Mouse (Mus musculus) embryo, embryonic 10.5 days (tissue): ENCODE results near the gene Spty2d1.
"Not testable (repeated sequence)": the region's sequence is repeated elsewhere in the genome, so short reads cannot be mapped to it uniquely, and the experiment has no call there.

Experiments used
- DNase-seq: peaks from one replicate; pipeline ENCODE4 v3.0.0-alpha.2; 2015; ENCODE audit warnings: low spot score

Spty2d1 gene

DNA sequence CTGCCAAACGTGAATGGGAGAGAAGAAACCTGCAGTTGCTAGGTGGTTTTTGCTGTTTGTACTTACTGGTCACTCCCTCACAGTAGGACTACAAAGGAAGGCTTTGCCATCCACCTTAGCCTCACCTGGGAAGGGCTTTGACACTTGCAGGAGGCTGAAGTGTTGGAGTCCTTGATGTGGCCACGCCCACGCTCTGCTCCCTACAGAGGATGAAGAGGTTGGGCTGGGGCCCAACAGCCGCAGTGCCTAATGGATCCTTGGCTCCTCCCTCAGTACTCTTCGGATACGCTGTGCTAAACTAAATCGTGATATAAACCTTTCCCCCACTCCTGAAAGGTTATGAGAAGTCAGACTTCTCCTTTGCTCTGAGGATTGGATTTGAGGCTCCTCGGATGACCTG is 12.7 kb upstream of the Spty2d1 start:
- no peak for DNase-seq

DNA sequence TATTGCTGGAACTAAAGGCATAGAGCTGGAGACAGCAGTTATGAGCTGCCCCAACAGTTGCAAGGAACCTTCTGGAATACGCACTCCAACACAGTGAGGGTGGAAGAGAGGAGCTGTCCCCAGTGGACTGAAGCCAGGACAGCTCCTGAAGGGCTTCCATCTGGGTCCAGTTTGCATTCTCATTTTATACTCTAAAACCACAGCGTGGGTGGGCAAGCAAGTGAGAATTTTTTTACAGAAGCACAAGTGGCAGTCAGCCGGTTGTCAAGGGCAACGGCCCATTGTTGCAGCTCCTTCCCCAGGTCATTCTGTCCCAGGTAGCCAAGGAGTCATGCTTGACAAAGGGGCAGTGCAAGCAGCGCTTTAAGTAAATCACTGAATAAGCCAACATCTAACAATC is 11.4 kb upstream of the Spty2d1 start:
- DNase-seq = no peak

DNA sequence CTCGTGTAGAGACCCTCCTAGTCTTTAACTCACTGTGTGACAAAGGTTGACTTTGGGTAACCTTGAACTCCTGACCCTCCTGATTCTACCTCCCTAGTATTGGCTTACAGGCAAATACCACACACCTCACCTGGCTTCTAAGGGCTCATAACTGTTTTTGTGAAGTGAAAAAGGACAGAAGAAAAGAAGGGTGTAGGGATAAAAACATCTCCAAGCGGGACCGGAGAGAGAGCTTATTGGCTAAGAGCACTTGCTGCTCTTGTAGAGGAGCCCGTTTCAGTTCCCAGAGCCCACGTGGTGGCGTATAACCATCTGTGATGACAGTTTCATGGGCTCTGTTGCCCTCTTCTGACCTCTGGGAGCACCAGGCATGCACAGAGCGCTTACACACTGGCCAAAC is 8.9 kb upstream of the Spty2d1 start:
- no peak for DNase-seq

DNA sequence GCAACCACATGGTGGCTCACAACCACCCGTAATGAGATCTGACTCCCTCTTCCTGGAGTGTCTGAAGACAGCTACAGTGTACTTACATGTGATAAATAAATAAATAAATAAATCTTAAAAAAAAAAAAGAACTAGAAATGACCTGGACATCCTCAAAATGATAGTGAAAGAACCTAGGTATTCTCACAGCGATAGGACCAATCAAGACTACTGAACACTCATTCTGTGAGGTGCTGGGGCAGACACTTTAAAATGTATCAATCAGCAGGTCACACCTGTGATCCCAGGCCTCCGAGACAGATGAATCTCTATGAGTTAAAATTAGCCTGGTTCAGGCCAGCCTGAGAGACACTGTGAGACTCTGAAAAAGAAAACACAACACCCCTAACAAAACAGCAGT is 8.4 kb upstream of the Spty2d1 start:
- DNase-seq = no peak

DNA sequence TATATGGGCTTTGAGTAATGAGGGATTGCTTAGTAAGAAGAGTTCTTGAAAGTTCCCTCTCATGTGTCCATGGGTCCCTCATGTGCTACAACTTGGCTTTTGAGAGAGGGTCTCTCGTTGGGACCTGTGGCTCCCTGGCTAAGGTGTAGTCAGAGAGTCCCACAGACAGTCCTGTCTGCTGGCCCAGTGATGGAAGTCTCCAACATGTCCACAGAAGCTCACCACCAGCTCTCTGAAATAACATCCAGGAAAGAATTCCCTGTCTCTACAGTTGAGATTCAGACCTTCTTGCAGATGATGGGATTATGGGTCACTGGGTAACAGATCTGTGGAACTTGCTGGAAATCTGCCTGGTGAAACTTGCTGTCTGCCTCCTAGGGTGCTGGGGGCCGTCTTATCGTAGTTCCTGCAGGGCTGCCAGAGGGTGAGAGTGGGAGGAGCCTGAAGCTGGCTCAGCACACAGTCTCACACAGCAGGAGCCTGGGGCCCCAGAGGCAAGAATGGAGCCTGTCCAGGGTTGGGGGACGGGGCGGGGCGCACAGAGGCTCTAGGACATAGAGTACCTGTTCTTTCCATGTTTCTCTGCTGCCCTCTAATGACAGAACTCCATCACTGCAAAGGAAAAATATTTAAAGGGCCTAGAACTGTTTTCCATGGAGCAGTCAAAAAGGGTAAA is 7.3 kb upstream of the Spty2d1 start:
- DNase-seq = peak; percentile 92

DNA sequence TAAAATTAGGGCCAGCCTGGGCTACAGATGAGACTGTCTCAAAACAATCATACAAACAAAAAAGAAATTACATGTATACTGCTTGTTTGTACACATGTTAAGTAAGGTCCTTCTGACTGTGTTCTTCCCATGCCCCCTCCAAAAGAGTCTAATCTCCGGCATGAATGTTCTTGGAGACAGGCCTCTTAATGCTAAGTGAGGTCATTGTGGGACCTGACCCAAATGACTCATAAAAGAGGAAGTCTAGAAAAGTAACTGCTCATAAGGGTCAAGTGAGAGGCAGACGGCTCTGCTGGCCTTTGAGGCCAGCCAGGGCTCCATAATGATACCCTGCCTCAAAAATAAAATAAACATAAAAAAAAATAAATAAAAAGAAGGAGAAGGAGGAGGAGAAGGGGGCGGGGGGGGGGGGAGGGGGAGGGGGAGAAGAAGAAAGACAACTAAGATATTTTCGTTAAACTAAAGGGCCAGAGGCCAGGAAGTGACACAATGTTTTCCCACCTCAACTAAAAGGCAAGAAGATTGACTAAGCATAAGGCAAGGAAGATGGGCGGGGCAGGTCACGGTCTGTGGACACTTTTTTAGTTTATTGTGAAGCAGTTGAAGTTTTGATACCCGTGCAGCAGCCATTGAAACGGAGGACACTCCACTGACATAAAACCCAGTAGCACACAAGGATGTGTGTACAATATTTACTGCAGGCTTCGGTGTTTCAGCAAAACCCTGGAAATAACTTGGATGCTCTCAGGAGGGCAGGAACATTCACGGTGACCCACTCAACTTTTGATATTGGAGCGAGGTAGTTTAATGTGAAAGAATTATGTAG is 6.6 kb upstream of the Spty2d1 start:
- DNase-seq = peak; percentile 16

DNA sequence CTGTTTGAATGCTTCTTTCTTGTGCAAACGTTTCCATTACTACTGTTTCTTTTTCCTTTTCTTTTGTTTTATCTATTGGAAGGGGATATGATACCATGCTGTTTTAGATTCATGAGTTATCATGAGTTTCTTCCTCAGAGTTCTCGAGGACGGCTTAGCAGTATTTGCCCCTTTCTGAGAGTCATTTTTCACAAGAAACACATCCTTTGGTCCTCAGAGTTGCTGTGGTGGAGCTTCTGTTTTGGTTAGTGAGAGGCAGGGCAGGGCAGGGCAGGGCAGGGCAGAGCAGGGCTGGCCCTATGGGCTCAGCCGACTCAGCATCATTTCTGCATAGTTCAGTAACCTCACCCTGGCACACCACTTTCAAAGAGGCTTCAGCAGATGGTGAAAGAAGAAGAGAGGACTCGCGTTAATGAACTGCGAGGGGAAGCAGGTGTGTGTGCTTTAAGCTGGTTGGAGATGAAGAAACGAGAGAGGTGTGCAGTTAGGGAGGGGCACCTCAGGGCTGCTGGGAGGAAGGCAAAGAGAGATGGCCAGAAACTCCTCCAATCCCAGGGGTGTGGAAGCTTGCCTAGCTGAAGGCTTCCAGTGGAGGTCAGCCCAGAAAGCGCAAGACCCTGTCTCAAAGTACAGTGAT is 5.0 kb upstream of the Spty2d1 start:
- no peak for DNase-seq

DNA sequence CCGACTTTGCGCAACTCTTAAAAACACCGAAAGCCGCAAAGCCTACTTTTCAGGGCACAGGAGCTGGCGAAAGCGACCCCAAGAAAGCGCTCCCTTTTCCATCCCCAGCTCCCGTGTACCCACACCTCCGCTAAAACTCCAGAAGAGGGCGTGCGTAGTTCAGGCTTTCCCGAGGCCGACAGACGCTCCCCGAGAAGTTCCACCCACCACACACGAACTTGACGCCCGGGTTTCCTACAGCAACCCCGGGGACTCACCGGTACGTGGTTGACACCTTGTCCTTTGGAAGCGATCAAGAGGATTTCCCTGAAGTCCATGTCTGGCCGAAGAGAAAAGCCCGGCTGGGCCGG is 418 bp downstream of the Spty2d1 start:
- peak; percentile 85 for DNase-seq

DNA sequence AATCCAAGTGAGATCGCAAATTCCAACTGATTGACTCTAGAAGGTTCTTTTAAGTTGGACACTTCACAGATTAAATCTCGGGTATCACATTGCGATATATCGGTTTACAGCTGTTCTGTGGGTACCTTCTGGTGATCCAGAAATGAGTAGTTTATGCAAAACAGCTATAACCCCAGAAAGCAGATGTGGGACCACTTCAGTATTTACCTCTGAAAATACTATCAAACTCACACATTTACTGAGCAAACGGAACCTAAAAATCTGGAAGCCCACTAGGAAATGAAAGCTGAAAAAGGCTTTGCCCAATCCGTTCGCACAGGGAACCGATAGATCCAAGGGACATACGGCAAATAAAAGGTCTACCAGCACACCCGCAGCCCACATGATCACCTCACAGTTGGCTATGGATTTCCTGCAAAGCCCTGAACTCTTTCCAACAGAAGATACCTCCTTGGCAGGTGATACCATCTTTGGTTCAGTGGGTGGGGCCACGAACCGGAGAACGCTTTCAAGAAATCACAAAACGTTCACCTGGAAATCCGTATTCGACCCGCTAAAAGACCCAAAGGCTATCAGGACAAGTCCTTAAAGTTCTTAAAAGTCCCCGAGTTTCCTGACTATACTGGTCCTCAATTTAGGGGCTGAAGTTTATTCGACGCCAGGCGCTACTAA is 966 bp downstream of the Spty2d1 start:
- peak; percentile 22 for DNase-seq

DNA sequence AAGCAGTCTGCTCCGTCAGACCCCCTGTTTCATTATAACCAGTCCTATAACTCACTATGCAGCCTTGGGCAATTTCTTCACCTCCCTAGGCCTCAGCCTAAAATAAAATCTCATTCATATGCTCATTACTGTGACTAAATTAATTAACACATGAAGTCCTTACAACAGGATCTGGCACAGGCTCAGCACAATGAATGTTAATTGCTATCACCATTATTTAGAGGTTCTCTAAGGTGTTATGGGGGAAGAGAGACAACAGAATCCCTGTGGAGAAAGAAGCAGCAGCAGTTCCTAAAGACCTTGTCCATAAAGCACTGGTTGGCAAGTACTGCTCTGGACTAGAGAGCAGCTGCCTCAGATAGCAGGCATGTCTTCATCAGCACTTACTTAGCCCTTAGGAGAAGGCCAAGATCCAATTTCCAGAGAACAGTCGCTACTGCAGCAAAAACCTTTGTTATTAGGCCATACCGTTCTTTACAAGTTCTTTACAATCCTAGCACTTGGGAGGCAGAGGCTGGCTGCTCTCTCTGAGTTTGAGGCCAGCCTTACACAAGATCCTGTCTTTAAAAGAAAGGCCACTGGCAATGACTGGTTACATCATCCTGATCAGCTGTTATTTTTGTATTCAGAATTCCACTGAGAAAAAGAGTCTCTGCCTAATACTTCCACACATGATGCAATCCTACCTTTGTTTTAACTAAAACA is 4.6 kb downstream of the Spty2d1 start:
- DNase-seq = no peak

DNA sequence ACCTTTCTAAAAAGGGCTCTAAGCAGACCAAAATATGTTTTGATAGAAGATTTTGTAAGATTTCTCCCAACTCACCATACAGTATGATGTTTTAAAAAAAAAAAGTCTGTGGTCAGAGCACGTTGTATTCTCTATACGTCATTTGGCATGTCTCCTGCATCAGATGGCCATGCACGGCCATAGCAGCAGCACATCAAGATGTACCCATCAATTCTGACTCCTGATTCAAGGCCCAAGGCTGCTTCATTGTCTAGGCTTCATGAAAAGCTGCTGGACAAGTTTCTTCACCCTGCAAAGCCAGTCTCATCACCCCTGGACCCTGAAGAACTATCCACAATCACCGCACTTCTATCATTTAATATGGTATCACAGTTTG is 6.3 kb downstream of the Spty2d1 start:
- DNase-seq = no peak

DNA sequence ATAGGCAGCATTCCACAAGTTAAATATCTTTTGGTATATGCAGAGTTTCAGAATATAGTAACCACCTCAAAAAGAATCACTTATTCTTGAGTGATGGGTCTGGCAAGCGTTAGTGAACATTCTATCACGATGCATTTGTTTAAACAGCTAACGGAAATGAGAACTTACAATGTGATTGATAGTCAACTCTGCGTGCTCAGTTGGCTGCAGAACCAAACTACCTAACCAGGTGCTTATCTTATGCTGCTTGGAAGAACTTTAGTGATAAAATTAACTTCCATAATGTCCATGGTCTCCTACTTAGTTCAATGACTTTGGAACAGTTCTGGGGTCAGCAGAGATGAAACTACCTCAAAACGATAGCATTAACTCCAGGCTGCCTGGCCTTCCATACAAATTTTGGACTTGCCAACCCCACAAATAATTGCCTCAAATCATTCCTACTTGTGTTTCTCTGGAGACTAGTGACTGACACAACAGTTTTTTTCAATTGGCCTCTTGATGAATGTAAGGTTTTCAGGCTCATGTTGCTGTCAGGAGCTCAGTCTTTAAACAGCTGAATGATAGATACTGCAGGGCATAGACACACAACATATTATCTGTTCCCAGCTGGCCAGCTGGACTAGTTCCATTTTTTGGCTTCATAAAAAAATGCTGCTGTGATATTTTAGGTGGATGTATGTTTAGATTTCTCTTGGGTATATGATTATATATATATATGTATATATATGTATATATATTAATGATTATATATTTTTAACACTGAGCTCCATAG is 6.9 kb downstream of the Spty2d1 start:
- DNase-seq = no peak

DNA sequence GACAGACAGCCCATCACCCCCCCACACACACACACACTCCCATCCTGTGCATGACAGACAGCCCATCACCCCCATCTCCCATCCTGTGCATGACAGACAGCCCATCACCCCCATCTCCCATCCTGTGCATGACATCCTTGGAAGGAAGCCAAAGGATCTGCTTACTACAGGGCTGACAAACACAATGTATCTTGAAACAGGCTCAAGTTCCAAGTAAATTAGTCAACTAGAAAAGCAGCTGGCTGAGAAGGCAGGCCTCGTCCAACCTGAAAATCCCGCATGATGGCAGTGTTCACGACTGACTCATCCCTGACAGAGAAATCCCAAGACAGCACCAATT is 7.6 kb downstream of the Spty2d1 start:
- DNase-seq = no peak

DNA sequence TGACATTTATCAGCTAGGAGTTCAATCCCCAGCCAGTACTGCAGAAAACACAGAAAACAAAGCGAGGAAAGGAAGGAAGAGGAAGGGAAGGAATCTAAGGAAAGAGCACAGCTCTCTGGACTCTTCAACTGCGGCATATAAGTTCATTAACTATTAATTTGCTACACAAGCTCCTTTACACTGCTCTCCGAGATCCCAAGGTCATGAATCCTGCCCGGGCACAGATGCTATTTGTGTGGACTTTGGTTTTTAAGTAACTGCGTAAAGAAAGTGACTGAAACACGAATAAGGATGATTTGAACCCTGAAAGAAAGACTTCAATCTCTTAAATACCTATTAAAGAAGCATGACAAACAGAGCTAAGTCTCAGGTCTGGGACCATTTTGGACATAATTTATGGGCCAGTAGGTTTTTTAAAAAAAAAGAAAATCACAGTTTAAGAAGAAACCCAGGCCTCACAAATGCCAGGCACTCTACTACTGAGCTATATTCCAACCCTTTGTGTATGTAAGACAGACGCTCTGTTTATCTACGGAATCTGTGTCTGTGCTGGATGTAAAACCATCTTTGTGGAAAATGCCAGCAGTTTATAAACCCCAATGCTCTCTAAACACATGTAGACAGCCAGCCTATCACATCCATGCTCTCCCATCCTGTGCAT is 8.1 kb downstream of the Spty2d1 start:
- no peak for DNase-seq

DNA sequence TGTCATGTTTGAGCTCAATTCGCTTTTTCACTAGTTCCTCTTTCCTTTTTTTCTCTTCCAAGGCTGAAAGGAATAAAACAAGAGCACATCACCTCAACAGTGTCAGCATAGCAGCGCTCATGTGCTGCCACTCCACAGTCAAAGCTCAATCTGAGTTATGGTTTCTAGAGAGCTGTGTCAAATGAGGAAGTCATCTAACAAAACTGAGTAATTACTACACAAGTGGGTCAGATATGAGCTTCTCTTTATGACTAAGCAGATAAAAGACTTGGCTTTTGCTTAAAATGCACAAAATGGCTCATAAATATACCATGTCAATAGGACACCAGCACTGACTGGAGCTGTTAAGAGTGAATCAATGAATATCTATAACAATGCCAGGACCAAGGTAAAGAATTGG is 9.3 kb downstream of the Spty2d1 start:
- DNase-seq = no peak

DNA sequence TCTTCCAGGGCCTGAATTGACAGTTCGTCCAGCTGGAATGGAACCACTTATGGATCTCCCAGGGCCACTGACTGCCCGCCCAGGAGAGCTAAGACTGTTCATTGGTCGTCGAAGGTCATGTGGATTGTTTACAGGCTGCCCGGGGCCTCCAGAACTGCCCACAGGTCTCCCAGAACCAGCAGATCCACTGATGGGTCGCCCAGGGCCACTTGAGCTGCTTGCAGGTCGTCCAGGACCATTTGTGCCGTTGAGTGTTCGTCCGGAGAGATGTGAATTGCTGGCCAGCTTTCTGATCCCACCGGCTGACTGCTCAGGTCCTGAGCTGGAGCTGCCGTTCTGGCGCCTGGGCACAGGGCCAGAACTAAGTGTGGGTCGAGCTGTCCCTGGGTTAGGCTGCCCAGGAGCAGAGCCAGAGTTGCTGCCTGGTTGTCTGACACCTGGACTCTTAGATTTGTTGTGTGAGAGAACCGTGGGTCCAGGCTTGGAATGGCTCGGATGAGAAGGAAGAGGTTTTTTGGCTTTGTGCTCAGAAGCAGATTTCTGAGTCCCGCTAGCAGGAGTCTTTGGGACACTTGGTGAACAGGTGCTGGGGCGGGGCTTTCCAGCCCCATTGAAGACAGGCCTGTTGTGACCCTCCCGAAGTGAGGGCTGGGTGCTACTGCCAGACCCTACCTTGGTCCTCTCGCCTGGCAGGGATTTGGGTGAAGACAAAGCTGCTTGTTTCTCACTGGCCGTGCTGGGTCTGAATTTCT is 10.4 kb downstream of the Spty2d1 start:
- DNase-seq = no peak

DNA sequence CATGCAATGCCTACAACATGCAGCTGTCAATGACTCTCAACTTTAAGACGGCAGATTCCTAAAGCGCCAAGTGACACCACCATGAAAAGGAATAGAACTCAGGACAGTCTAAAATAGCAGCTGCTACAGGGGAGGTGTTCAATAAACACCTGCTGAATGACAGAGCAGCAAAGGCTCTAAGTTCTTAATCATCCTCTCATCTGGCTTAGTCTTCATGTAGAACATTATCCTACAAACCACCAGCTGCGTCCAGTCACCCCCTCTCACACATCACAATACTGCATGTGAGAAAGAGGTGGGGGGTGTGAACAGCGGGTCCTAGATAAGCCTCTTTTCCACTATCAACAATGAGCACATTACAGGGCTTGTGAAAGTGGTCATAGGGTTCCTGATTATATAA is 11.2 kb downstream of the Spty2d1 start:
- DNase-seq = no peak

DNA sequence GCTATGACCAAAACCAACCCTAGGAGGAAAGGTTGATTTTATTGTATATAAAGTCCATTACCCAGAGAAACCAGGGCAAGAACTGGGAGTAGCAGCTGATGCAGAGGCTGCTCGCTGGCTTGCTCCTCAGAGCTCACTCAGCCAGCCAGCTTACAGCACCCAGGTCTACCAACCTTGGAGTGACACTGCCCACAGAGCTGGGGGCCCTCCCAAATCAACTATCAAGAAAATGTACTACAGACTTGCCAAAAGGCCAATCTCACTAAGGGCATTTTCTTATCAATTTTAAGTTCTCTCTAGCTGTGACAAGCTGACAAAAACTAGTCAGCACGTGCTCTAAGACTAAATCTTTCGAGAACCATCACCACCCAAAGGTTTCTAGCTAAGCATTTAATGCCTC is 12.7 kb downstream of the Spty2d1 start:
- no peak for DNase-seq

DNA sequence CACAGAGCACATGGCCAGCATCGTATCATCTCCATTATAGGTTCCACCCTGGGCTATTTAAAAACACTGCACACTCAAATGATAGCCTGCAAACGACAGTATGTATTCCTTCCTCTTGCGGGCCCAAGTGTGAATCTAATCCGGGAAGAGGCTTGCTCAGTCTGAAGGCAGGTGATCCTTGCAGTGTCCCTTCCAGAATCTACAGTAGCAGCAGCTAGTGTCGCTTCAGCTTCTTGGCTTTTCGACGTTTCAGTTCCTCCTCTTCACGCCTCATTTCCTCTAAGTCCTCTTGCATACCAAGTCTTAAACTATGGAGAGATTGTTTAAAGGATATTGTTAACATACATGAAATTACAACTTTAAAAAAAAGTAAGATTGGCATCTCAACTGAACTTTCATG is 15.1 kb downstream of the Spty2d1 start:
- no peak for DNase-seq

DNA sequence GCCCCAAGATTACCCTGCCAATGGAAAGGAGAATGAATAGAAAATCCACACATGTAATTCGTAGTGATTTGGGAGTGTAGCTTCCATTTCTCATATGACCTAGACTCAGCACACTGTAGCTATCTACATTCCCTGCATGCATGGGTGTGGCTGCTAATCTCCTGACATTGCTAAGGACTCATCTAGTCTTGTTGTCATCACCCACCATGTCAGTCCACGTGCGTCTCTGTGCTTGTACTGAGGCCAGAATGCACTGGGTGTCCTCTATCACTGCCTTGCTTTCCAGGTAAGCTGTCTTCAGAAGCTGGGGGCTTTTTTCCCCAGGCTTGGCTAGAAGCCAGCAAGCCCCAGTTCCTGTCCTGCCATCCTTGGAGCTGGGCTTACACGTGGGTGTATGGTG is 18.8 kb downstream of the Spty2d1 start:
- not testable (repeated sequence) for DNase-seq
